Mouse (Mus musculus): ENCODE data around the gene Mier2. TPM values are rescaled to one million over a fixed set of nuclear protein-coding genes. Genes with fewer than 3 reads are reported as not detected.

Mier2 gene
- total RNA-seq, 4 experiments from 2014 or later: 51.2 to 72.3 (median 53.0) TPM

- no peak for DNase-seq (ENCODE audit: low spot score in 2 of 2)
Observed at GRCm38 (mm10) chr10:79502830-79503644, 52.0 kb downstream of the Mier2 start.

- DNase-seq (ENCODE audit: low spot score in 2 of 2): no peak
Observed at GRCm38 (mm10) chr10:79496701-79497288, 58.2 kb downstream of the Mier2 start.

- no peak for DNase-seq (ENCODE audit: low spot score in 2 of 2)
Observed at GRCm38 (mm10) chr10:79495886-79496285, 59.1 kb downstream of the Mier2 start.

Small RNA genes lying within 50 kb of the gene (microRNA-seq; reads per million reads assigned to microRNA genes)
- gene Mir6909: 1.0 to 2.2 reads per million in 2 experiments

Other genes with a start within 250 kb of the Mier2 start
- gene Vmn2r82, start 198.7 kb downstream of the Mier2 start, total RNA-seq (2022): not detected
- gene Vmn2r83, start 86.5 kb downstream of the Mier2 start, total RNA-seq (2022): not detected
- 1 to 10 TPM; 5.6 to 9.3 (median 6.9) TPM for gene Plpp2, start 21.4 kb downstream of the Mier2 start, total RNA-seq (2022)
- gene Theg, start 32.1 kb upstream of the Mier2 start, total RNA-seq (2022): under 1 TPM in 1 of 4 experiments, not detected in 3; 0.61 TPM
- gene C2cd4c, start 58.8 kb upstream of the Mier2 start, total RNA-seq (2022): 10 to 100 TPM; 13.4 to 17.6 (median 15.5) TPM
- 10 to 100 TPM; 41.1 to 51.9 (median 45.4) TPM for gene Shc2, start 82.7 kb upstream of the Mier2 start, total RNA-seq (2022)
- under 1 TPM in 3 of 4 experiments, not detected in 1; 0.27 to 0.60 (median 0.39) TPM for gene Odf3l2, start 90.5 kb upstream of the Mier2 start, total RNA-seq (2022)
- not detected for gene Madcam1, start 109.4 kb upstream of the Mier2 start, total RNA-seq (2022)
- gene Tpgs1, start 114.2 kb upstream of the Mier2 start, total RNA-seq (2022): 10 to 100 TPM; 48.4 to 72.6 (median 64.3) TPM
- 10 to 100 TPM; 57.9 to 67.0 (median 66.1) TPM for gene Cdc34, start 127.0 kb upstream of the Mier2 start, total RNA-seq (2022)
- 1 to 10 TPM; 2.3 to 3.5 (median 3.3) TPM for gene Gzmm, start 133.8 kb upstream of the Mier2 start, total RNA-seq (2022)
- gene Bsg, start 149.3 kb upstream of the Mier2 start, total RNA-seq (2022): 100 to 1,000 TPM; 515 to 593 (median 535) TPM
- gene Hcn2, start 161.4 kb upstream of the Mier2 start, total RNA-seq (2022): 100 to 1,000 TPM; 120 to 128 (median 121) TPM
- 10 to 100 TPM; 44.5 to 58.2 (median 51.3) TPM for gene Polrmt, start 191.4 kb upstream of the Mier2 start, total RNA-seq (2022)
- 1 to 10 TPM; 1.7 to 4.6 (median 2.4) TPM for gene Fgf22, start 199.9 kb upstream of the Mier2 start, total RNA-seq (2022)
- gene Rnf126, start 211.8 kb upstream of the Mier2 start, total RNA-seq (2022): 10 to 100 TPM; 72.4 to 82.9 (median 75.8) TPM
- 1 to 10 TPM; 2.2 to 2.9 (median 2.4) TPM for gene Fstl3, start 222.1 kb upstream of the Mier2 start, total RNA-seq (2022)
- gene Prss57, start 235.8 kb upstream of the Mier2 start, total RNA-seq (2022): under 1 TPM in 3 of 4 experiments, not detected in 1; 0.43 to 0.83 (median 0.50) TPM
- gene Palm, start 238.4 kb upstream of the Mier2 start, total RNA-seq (2022): 100 to 1,000 TPM; 244 to 264 (median 260) TPM